Mouse (Mus musculus) heart, adult 10 weeks (tissue): ENCODE results near the gene Rxylt1. TPM values are rescaled to one million over a fixed set of nuclear protein-coding genes. Genes with fewer than 3 reads are reported as not detected.

ENCODE experiments used
- polyA plus RNA-seq: library from polyadenylated mRNA; stranded (reverse); fragments of 350-450 nt; fragmentation: Illumina TruSeq; extraction: RNeasy Lipid Tissue Mini Kit (QIAGEN cat#74804); gene quantifications from one replicate; pipeline ENCODE4 v1.2.3, GENCODE M21; 2014; ENCODE audit warnings: low read depth, low replicate concordance

Gene Rxylt1
- polyA plus RNA-seq = 37.2 TPM

DNA sequence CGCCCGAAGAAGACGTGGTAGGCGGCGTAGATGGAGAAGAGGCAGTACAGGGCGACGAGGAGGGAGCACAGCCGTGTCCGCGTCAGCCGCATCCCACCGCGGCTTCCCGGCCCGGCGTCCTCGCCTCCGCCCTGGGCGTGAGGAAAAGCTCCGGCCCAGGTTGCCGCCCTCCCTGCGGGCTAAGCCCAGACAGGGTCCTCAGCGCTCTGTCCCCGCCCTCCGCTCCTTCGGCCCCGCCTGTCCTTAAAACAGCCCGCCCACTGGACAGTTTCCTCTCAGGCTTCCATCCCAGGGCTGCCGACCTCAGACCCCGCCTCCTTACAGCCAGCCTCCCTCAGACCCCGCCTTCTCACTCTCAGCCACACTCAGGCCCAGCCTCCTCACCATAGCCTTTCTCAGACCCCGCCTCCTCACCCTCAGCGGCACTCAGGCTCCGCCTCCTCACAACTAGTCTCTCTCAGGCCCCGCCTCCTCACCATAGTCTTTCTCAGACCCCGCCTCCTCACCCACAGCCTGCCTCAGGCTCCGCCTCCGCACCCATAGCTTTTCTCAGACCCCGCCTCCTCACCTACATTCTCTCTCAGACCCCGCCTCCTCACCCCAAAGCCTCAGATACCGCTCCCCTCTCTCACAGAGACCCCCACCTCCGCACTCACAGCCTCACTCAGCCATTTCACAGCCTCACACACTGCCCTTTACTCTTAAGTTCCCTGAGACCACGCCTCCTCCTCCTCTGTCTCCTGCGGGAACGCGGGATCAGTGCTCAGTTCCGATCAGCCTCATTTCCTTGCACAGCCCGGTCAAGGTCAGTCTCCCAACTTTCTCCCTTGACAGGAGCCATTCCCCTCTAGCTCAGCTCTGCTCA is at the start of gene Rxylt1:
Gene Rxylt1, minus strand, starts transcription at position 392 of the 865 bp plus-strand sequence.

DNA sequence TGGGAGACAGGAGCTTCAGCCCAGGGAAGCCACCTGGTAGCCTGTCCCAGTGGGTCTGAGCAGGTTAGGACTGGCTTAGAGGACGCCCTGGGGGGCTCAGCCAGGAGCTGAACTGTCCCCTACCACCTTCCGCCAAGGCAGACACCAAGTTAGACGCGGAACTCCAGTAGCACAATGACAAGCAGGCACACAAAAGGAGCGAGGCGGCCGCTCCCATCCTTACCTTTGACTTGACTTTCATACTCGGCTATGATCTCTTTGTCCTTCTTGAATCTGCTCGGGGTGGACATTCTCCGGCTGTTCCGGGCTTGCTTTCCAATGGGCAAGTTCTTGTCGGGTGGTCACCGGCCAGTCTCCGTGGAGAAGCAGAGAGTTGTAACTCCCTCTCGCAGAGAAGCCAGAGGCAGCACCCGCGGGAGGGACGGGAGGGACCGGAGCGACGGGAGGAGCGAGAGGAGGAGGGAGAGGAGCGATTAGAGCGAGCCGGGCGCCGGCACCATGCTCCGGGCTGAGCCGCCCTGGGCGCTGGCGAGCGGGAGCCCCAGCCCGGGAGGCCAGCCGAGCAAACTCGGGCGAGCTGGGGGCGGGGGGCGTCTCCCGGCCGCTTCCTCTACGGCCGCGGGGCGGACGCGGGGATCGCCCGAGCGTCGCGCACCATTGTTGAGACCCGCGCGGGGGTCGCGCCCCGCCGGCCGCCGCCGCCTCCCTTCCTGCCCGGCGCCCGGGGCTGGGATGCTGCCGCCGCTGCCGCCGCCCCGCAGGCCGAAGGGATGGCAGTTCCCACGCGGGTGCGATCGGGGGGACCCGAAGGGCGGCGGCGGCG is 50.1 kb downstream of the Rxylt1 start, which contains the start of gene Srgap1:
Gene Srgap1, minus strand, starts transcription at position 412 of the 823 bp plus-strand sequence.

Other genes starting within 250 kb of the Rxylt1 start
- 1.4 TPM for gene Srgap1, start 50.1 kb downstream of the Rxylt1 start, polyA plus RNA-seq